In genomic region chr11:87542906-87543305, GRCm38 (mm10) we compare ENCODE assay signal across 29 mouse cellular contexts. TPM values are rescaled to one million over a fixed set of nuclear protein-coding genes. Genes with fewer than 3 reads are reported as not detected.
DNase-seq lines count a peak whose midpoint lies in the region; ATAC-seq and TF ChIP-seq lines count a peak whose summit lies in the region.
"Had no signal": no experiment of that assay in that cellular context is flagged by ENCODE, and none has a peak within 500 bp of the region (broad histone marks: within the 10 kb centered on the region; RNA-seq: fewer than 3 reads in every experiment).

No protein-coding gene starts in this region.

- no peak overlapping the region for H3K4me2 ChIP-seq in midbrain, postnatal 0 days (ENCODE audit: low read depth, low read length, poor library complexity, severe bottlenecking)
- H3K4me2 ChIP-seq in midbrain, embryonic 14.5 days (ENCODE audit: low read length), result no peak overlapping the region
- H3K4me2 ChIP-seq: embryonic facial prominence, embryonic 13.5 days; forebrain, embryonic 13.5 days; heart, embryonic 11.5 days; kidney, embryonic 15.5 days; neural tube, embryonic 15.5 days had no signal

- TF ChIP-seq CTCF in midbrain, postnatal 0 days (IDR thresholded peaks at IDR 0.05), result no peak

- H3K4me3 ChIP-seq in midbrain, postnatal 0 days (ENCODE audit: low read depth, low read length), result no peak overlapping the region
- no peak overlapping the region for H3K4me3 ChIP-seq in midbrain, embryonic 14.5 days (replicated peaks; ENCODE audit: low read depth, low read length)
- H3K4me3 ChIP-seq: embryonic facial prominence, embryonic 13.5 days; forebrain, embryonic 13.5 days; hindbrain, embryonic 10.5 days; kidney, embryonic 15.5 days; limb, embryonic 10.5 days; midbrain, embryonic 10.5 days; neural tube, embryonic 15.5 days had no signal

- H3K27ac ChIP-seq in midbrain, postnatal 0 days (ENCODE audit: low read depth, low read length), result no peak overlapping the region
- H3K27ac ChIP-seq in midbrain, embryonic 14.5 days (replicated peaks; ENCODE audit: low read depth, low read length), result no peak overlapping the region
- H3K27ac ChIP-seq: embryonic facial prominence, embryonic 13.5 days; forebrain, embryonic 13.5 days; hindbrain, embryonic 10.5 days; kidney, embryonic 15.5 days; limb, embryonic 10.5 days; macrophage; midbrain, embryonic 10.5 days; neural tube, embryonic 15.5 days had no signal

- no peak for ATAC-seq in cerebellum, adult (ENCODE audit: insufficient number of reproducible peaks, low FRiP score, low TSS enrichment)
- ATAC-seq in midbrain, postnatal 0 days (ENCODE audit: low FRiP score), result no peak
- no peak for ATAC-seq in midbrain, embryonic 14.5 days (ENCODE audit: low FRiP score, low TSS enrichment)
- ATAC-seq in megakaryocyte progenitor cell, adult 5-6 weeks (replicated peaks; ENCODE audit: poor library complexity), result no peak
- ATAC-seq: activated CD4-positive, CD25-positive, alpha-beta regulatory T cell, adult 4 months; forebrain, embryonic 13.5 days had no signal

- H3K4me1 ChIP-seq in midbrain, postnatal 0 days (ENCODE audit: insufficient read depth, low read length), result no peaks in the 10 kb centered on the region
- 0 out of 2 replicates have a peak, but pooled peaks cover 2% of the 10 kb centered on the region for H3K4me1 ChIP-seq in midbrain, embryonic 14.5 days (ENCODE audit: control insufficient read depth, insufficient read depth, low read length)
- H3K4me1 ChIP-seq: embryonic facial prominence, embryonic 13.5 days; forebrain, embryonic 13.5 days; hindbrain, embryonic 10.5 days; midbrain, embryonic 10.5 days; neural tube, embryonic 15.5 days had no signal

- no peaks in the 10 kb centered on the region for H3K36me3 ChIP-seq in midbrain, postnatal 0 days (ENCODE audit: insufficient read depth, low read length)
- no peaks in the 10 kb centered on the region for H3K36me3 ChIP-seq in midbrain, embryonic 14.5 days (ENCODE audit: control insufficient read depth, insufficient read depth, low read length)
- H3K36me3 ChIP-seq: embryonic facial prominence, embryonic 13.5 days; hindbrain, embryonic 10.5 days; kidney, embryonic 15.5 days; limb, embryonic 10.5 days; midbrain, embryonic 10.5 days; neural tube, embryonic 15.5 days had no signal

- WGBS in midbrain, postnatal 0 days, result 41% methylated on average over 3 of the region's 3 CpGs
- WGBS in midbrain, embryonic 14.5 days, result 55% methylated on average over 3 of the region's 3 CpGs

- no peaks in the 10 kb centered on the region for H3K27me3 ChIP-seq in midbrain, postnatal 0 days (ENCODE audit: insufficient read depth, low read length)
- H3K27me3 ChIP-seq in midbrain, embryonic 14.5 days (ENCODE audit: control insufficient read depth, insufficient read depth, low read length), result no peaks in the 10 kb centered on the region
- H3K27me3 ChIP-seq: embryonic facial prominence, embryonic 13.5 days; forebrain, embryonic 13.5 days; kidney, embryonic 15.5 days; neural tube, embryonic 15.5 days had no signal

- no peak overlapping the region for H3K9ac ChIP-seq in midbrain, postnatal 0 days (replicated peaks; ENCODE audit: low read length, poor library complexity, severe bottlenecking)
- no peak overlapping the region for H3K9ac ChIP-seq in midbrain, embryonic 14.5 days (replicated peaks; ENCODE audit: low read length)
- H3K9ac ChIP-seq: embryonic facial prominence, embryonic 13.5 days; forebrain, embryonic 13.5 days; kidney, embryonic 15.5 days; neural tube, embryonic 15.5 days had no signal

- no peaks in the 10 kb centered on the region for H3K9me3 ChIP-seq in midbrain, postnatal 0 days (ENCODE audit: low read length)
- no peaks in the 10 kb centered on the region for H3K9me3 ChIP-seq in midbrain, embryonic 14.5 days (ENCODE audit: control insufficient read depth, low read length)
- H3K9me3 ChIP-seq: embryonic facial prominence, embryonic 13.5 days; forebrain, embryonic 13.5 days; hindbrain, embryonic 10.5 days; kidney, embryonic 15.5 days; limb, embryonic 10.5 days; midbrain, embryonic 10.5 days; neural tube, embryonic 15.5 days had no signal

- DNase-seq in cerebellum, adult 11 months, result peak; percentile 16
- DNase-seq in midbrain, postnatal 0 days (ENCODE audit: low spot score), result peak; percentile 37
- DNase-seq in midbrain, embryonic 14.5 days, result no peak
- DNase-seq in cerebellum, adult 11-12 months, result peak; percentile 40
- DNase-seq in cerebellum, postnatal 10 days, result peak; percentile 89 to 94
- no peak for DNase-seq in layer of hippocampus, adult 9-11 months
- DNase-seq: adrenal gland, adult 8-10 months; kidney, adult 11 months; liver; right cerebral cortex, postnatal 14 days had no signal

RNA-seq across cellular contexts. Expression of gene Gm11492, which starts 23.5 kb away (rescaled TPM):
- total RNA-seq in midbrain, postnatal 0 days (2014; rRNA removed), result not detected in 2 replicates
- not detected in 2 replicates for polyA plus RNA-seq in midbrain, postnatal 0 days (2015; fragmentation: Nextera tagmentation; extraction: Ambion mirVana)
- polyA plus RNA-seq in midbrain, embryonic 14.5 days (2014; fragmentation: Nextera tagmentation; extraction: Ambion mirVana), result not detected in 2 replicates
- total RNA-seq in megakaryocyte progenitor cell, adult 5-6 weeks (2015), result not detected in 2 replicates
- not detected in 2 replicates for total RNA-seq in megakaryocyte progenitor cell, adult 5-6 weeks (2017)
- total RNA-seq: adrenal gland, adult 8-10 months; gastrocnemius, adult 18-20 months; gastrocnemius, postnatal 4 days; layer of hippocampus, adult 8-10 months had no signal
- polyA plus RNA-seq: activated CD4-positive, CD25-positive, alpha-beta regulatory T cell, adult 4 months; embryonic facial prominence, embryonic 13.5 days; forebrain, embryonic 13.5 days; heart, embryonic 11.5 days; heart, postnatal 0 days; hindbrain, embryonic 10.5 days; kidney, embryonic 15.5 days; limb, embryonic 10.5 days; liver, embryonic 16.5 days; lung, embryonic 16.5 days; macrophage; midbrain, embryonic 10.5 days; neural tube, embryonic 15.5 days; urinary bladder, adult 2 months had no signal

RNA-seq across cellular contexts. Expression of gene Sept4, which starts 25.8 kb away (rescaled TPM):
- total RNA-seq in midbrain, postnatal 0 days (2014; rRNA removed), result 19.4 and 26.6 TPM in 2 replicates
- polyA plus RNA-seq in midbrain, postnatal 0 days (2015; fragmentation: Nextera tagmentation; extraction: Ambion mirVana), result 39.1 and 40.5 TPM in 2 replicates
- 20.0 and 21.5 TPM in 2 replicates for polyA plus RNA-seq in midbrain, embryonic 14.5 days (2014; fragmentation: Nextera tagmentation; extraction: Ambion mirVana)
- 1.6 and 2.7 TPM in 2 replicates for total RNA-seq in megakaryocyte progenitor cell, adult 5-6 weeks (2015)
- total RNA-seq in megakaryocyte progenitor cell, adult 5-6 weeks (2017), result 1.5 and 4.8 TPM in 2 replicates
- polyA plus RNA-seq: macrophage had no signal

RNA-seq across cellular contexts. Expression of gene Mtmr4, which starts 49.1 kb away (rescaled TPM):
- 98.9 and 116 TPM in 2 replicates for total RNA-seq in midbrain, postnatal 0 days (2014; rRNA removed)
- polyA plus RNA-seq in midbrain, postnatal 0 days (2015; fragmentation: Nextera tagmentation; extraction: Ambion mirVana), result 33.2 and 34.1 TPM in 2 replicates
- 54.1 and 75.1 TPM in 2 replicates for polyA plus RNA-seq in midbrain, embryonic 14.5 days (2014; fragmentation: Nextera tagmentation; extraction: Ambion mirVana)
- 14.4 and 15.7 TPM in 2 replicates for total RNA-seq in megakaryocyte progenitor cell, adult 5-6 weeks (2015)
- 20.9 and 25.0 TPM in 2 replicates for total RNA-seq in megakaryocyte progenitor cell, adult 5-6 weeks (2017)

Comparison
In these comparisons a context has a peak if more than half of its experiments do, and no peak if none do; other contexts are left out.
1. DNase-seq: peak in cerebellum, adult 11 months (single experiment), midbrain, postnatal 0 days (single experiment), cerebellum, adult 11-12 months (single experiment) and cerebellum, postnatal 10 days (2 of 2); none in midbrain, embryonic 14.5 days (single experiment) and layer of hippocampus, adult 9-11 months (single experiment).